Mouse (Mus musculus): ENCODE results near the gene Dnaaf5. TPM values are rescaled to one million over a fixed set of nuclear protein-coding genes. Genes with fewer than 3 reads are reported as not detected.

Dnaaf5 gene
- polyA plus RNA-seq, 1 experiment = 22.6 TPM

DNA sequence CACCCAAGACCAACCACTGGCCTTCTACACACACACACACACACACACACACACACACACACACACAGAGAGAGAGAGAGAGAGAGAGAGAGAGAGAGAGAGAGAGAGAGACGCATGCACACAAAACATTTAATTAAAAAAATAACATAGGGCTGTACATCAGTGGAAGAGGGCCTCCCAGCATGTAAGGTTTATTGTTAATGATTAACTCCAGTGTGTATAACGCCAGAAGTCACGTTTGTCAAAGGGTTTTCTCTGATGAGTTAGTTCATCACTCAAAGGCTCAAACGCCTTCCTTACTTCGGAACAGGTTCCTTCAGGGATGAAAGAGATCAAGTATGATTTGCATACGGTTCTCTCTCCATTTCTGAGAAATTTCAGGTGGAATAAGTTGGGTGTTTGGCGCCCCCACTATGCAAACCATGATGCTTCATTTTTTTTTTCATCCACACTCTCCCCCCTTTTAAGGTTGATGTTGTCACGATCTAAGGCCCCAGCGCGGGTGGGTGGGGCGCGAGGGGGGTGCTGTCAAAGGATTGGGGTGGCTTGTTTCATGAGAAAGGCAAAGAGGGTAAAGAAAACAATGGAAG, 21.5 kb upstream of the Dnaaf5 start:
- Histone ChIP-seq H3K27me3 (ENCODE audit: control insufficient read depth, insufficient read depth, low read length, poor library complexity, severe bottlenecking) (no peaks in the 10 kb centered on the region), H3K9me3 (replicated peaks; ENCODE audit: control insufficient read depth, insufficient read depth, low read length, poor library complexity, severe bottlenecking) (no peaks in the 10 kb centered on the region), H3K4me1 (ENCODE audit: control insufficient read depth, insufficient read depth, low read length) (no peaks in the 10 kb centered on the region), H3K4me3 (ENCODE audit: low read depth, low read length) (no peak overlapping the region), H3K9ac (ENCODE audit: low read depth, poor library complexity, severe bottlenecking) (no peak overlapping the region), H3K36me3 (ENCODE audit: control insufficient read depth, insufficient read depth, low read length, poor library complexity, severe bottlenecking) (no peaks in the 10 kb centered on the region), H3K27ac (ENCODE audit: insufficient read depth, low read length) (no peak overlapping the region)
- TF ChIP-seq POLR2A (IDR thresholded peaks at IDR 0.05; ENCODE audit: insufficient read depth, low read length) (no peak), EP300 (IDR thresholded peaks at IDR 0.05; ENCODE audit: insufficient read depth, low read depth, low read length) (no peak), CTCF (IDR thresholded peaks at IDR 0.05; ENCODE audit: low read depth, low read length) (no peak)

DNA sequence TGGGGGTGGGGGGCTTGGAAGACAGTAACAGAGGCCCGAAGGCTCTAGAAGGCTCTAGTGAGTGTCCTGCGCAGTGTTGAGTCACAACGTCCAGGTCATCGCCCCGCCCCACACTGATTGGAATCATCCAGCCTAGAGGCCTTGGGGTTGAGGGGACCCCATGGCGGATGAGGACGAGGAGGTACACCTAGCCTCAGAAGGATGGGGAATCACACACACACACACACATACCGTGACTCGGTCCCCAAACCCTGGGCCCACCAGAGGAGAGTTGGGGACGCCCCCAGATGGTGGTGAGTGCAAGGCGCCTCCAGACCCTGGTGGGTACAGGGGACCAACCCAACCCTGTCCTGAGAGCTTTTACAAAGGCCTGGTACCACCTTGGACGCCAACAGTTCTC, 20.9 kb upstream of the Dnaaf5 start:
- peak overlapping the region; percentile 75 for H3K4me3 ChIP-seq (ENCODE audit: low read depth, low read length)
- no peaks in the 10 kb centered on the region for H3K9me3 ChIP-seq (replicated peaks; ENCODE audit: control insufficient read depth, insufficient read depth, low read length, poor library complexity, severe bottlenecking)
- no peaks in the 10 kb centered on the region for H3K36me3 ChIP-seq (ENCODE audit: control insufficient read depth, insufficient read depth, low read length, poor library complexity, severe bottlenecking)
- H3K27ac ChIP-seq (ENCODE audit: insufficient read depth, low read length) = no peak overlapping the region
- H3K9ac ChIP-seq (ENCODE audit: low read depth, poor library complexity, severe bottlenecking) = peak overlapping the region; percentile 35
- no peaks in the 10 kb centered on the region for H3K27me3 ChIP-seq (ENCODE audit: control insufficient read depth, insufficient read depth, low read length, poor library complexity, severe bottlenecking)
- no peaks in the 10 kb centered on the region for H3K4me1 ChIP-seq (ENCODE audit: control insufficient read depth, insufficient read depth, low read length)
- TF ChIP-seq CTCF (IDR thresholded peaks at IDR 0.05; ENCODE audit: low read depth, low read length) (no peak), EP300 (IDR thresholded peaks at IDR 0.05; ENCODE audit: insufficient read depth, low read depth, low read length) (no peak), POLR2A (IDR thresholded peaks at IDR 0.05; ENCODE audit: insufficient read depth, low read length) (no peak)

DNA sequence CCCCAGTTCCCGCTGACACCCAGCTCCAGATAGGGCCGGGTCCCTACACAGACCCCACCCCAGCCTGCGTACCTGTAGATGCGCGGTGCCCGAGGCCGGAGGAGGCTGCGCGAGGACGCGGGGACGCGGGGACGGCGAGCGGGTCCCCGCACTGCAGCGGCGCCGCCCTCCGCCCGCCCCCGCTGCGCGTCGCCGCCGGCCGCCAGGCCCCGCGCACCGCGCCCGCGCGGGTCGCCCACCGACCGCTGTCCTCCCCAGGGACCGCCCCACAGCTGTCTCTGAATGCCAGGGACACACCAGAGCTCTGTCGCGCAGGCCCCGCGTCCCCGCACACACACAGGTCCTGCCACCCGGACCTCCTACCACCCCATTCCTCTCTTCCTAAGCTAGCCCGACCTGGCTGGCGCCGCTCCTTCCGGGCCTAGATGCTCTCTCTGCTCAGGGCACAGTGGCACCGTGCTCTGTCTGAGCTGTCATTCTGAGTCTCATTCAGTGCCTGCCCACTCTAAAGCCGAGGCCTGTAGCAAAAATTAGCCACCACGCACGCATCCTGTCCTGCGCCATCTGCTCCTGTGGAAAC, 20.4 kb upstream of the Dnaaf5 start:
- no peaks in the 10 kb centered on the region for H3K9me3 ChIP-seq (replicated peaks; ENCODE audit: control insufficient read depth, insufficient read depth, low read length, poor library complexity, severe bottlenecking)
- H3K36me3 ChIP-seq (ENCODE audit: control insufficient read depth, insufficient read depth, low read length, poor library complexity, severe bottlenecking) = no peaks in the 10 kb centered on the region
- peak overlapping the region; percentile 35 for H3K9ac ChIP-seq (ENCODE audit: low read depth, poor library complexity, severe bottlenecking)
- no peak overlapping the region for H3K27ac ChIP-seq (ENCODE audit: insufficient read depth, low read length)
- no peaks in the 10 kb centered on the region for H3K27me3 ChIP-seq (ENCODE audit: control insufficient read depth, insufficient read depth, low read length, poor library complexity, severe bottlenecking)
- H3K4me3 ChIP-seq (ENCODE audit: low read depth, low read length) = peak overlapping the region; percentile 49
- H3K4me1 ChIP-seq (ENCODE audit: control insufficient read depth, insufficient read depth, low read length) = no peaks in the 10 kb centered on the region
- TF ChIP-seq CTCF (IDR thresholded peaks at IDR 0.05; ENCODE audit: low read depth, low read length) = no peak
- TF ChIP-seq EP300 (IDR thresholded peaks at IDR 0.05; ENCODE audit: insufficient read depth, low read depth, low read length) = no peak
- TF ChIP-seq POLR2A (IDR thresholded peaks at IDR 0.05; ENCODE audit: insufficient read depth, low read length) = no peak

DNA sequence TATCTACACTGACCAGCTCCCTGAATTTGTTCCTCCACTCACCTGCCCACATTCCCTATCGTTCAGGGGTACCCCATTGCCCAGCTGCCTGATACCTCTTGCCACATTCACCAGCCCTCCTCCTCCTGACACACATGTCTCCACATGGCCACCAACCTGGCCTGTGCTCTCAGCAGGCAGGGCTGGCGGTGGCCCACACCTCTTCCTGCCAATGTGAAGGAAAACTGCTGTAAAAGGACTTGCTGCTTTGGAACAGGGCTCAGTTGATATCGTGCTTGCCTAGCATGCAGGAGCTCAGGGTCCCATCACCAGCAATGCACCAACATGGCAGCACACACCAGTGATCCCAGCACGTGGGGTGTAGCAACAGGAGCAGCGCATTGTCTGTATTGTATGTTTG, 19.7 kb upstream of the Dnaaf5 start:
- no peaks in the 10 kb centered on the region for H3K9me3 ChIP-seq (replicated peaks; ENCODE audit: control insufficient read depth, insufficient read depth, low read length, poor library complexity, severe bottlenecking)
- H3K36me3 ChIP-seq (ENCODE audit: control insufficient read depth, insufficient read depth, low read length, poor library complexity, severe bottlenecking) = no peaks in the 10 kb centered on the region
- H3K4me1 ChIP-seq (ENCODE audit: control insufficient read depth, insufficient read depth, low read length) = no peaks in the 10 kb centered on the region
- H3K27me3 ChIP-seq (ENCODE audit: control insufficient read depth, insufficient read depth, low read length, poor library complexity, severe bottlenecking) = no peaks in the 10 kb centered on the region
- TF ChIP-seq POLR2A (IDR thresholded peaks at IDR 0.05; ENCODE audit: insufficient read depth, low read length) (no peak), CTCF (IDR thresholded peaks at IDR 0.05; ENCODE audit: low read depth, low read length) (no peak), EP300 (IDR thresholded peaks at IDR 0.05; ENCODE audit: insufficient read depth, low read depth, low read length) (no peak)
- no peak overlapping the region for H3K9ac ChIP-seq (ENCODE audit: low read depth, poor library complexity, severe bottlenecking)
- H3K27ac ChIP-seq (ENCODE audit: insufficient read depth, low read length) = no peak overlapping the region
- H3K4me3 ChIP-seq (ENCODE audit: low read depth, low read length) = no peak overlapping the region

DNA sequence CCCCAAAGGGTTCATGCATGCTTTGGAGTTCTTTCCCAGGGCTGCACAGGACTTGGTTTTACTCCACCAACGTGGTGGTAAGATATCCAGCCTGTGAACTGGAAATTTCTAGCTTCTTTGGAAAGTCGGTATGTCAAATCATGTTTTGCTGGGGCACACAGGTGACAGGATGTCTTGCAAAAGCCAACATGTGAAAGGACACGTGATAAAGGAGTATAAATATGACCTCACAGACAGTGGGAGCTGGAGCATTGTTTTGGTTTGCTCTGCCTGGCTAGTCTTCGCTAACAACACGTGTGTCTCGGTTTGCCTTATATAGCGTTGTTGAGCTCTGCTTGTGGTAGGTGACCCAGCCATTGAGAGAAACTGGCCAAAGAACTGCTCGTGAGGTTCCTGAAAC, 15.5 kb upstream of the Dnaaf5 start:
- no peaks in the 10 kb centered on the region for H3K9me3 ChIP-seq (replicated peaks; ENCODE audit: control insufficient read depth, insufficient read depth, low read length, poor library complexity, severe bottlenecking)
- H3K9ac ChIP-seq (ENCODE audit: low read depth, poor library complexity, severe bottlenecking) = no peak overlapping the region
- no peak for TF ChIP-seq EP300 (IDR thresholded peaks at IDR 0.05; ENCODE audit: insufficient read depth, low read depth, low read length)
- no peak for TF ChIP-seq CTCF (IDR thresholded peaks at IDR 0.05; ENCODE audit: low read depth, low read length)
- no peak for TF ChIP-seq POLR2A (IDR thresholded peaks at IDR 0.05; ENCODE audit: insufficient read depth, low read length)

DNA sequence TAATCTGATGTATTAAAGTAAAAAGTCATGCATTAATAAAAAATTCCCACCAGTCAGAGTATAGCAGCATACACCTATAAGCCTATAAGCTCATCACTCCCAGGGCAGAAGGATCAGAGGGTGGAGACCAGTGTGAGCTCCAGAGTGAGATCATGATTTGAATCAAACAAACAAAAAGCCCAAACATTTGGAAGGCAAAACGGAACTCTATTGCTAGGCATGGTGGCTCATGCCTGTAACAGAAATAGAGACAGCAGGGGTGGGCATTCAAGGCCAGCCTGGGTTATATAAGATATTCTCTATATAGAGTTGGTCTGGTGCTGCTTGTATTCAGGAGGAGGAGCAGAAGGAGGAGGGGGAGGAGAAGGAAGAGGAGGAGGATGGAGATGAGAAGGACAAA, 13.7 kb upstream of the Dnaaf5 start:
- Histone ChIP-seq H3K27me3 (ENCODE audit: control insufficient read depth, insufficient read depth, low read length, poor library complexity, severe bottlenecking) (no peaks in the 10 kb centered on the region), H3K9me3 (replicated peaks; ENCODE audit: control insufficient read depth, insufficient read depth, low read length, poor library complexity, severe bottlenecking) (no peaks in the 10 kb centered on the region), H3K4me3 (ENCODE audit: low read depth, low read length) (no peak overlapping the region), H3K4me1 (ENCODE audit: control insufficient read depth, insufficient read depth, low read length) (no peaks in the 10 kb centered on the region), H3K9ac (ENCODE audit: low read depth, poor library complexity, severe bottlenecking) (no peak overlapping the region), H3K27ac (ENCODE audit: insufficient read depth, low read length) (no peak overlapping the region), H3K36me3 (ENCODE audit: control insufficient read depth, insufficient read depth, low read length, poor library complexity, severe bottlenecking) (no peaks in the 10 kb centered on the region)
- TF ChIP-seq EP300 (IDR thresholded peaks at IDR 0.05; ENCODE audit: insufficient read depth, low read depth, low read length) = no peak
- no peak for TF ChIP-seq POLR2A (IDR thresholded peaks at IDR 0.05; ENCODE audit: insufficient read depth, low read length)
- no peak for TF ChIP-seq CTCF (IDR thresholded peaks at IDR 0.05; ENCODE audit: low read depth, low read length)

More for the DNA sequence above, 15.5 kb upstream of the Dnaaf5 start:
- H3K4me3 ChIP-seq (ENCODE audit: low read depth, low read length) = no peak overlapping the region
- H3K27me3 ChIP-seq (ENCODE audit: control insufficient read depth, insufficient read depth, low read length, poor library complexity, severe bottlenecking) = no peaks in the 10 kb centered on the region
- no peaks in the 10 kb centered on the region for H3K36me3 ChIP-seq (ENCODE audit: control insufficient read depth, insufficient read depth, low read length, poor library complexity, severe bottlenecking)
- H3K27ac ChIP-seq (ENCODE audit: insufficient read depth, low read length) = no peak overlapping the region
- H3K4me1 ChIP-seq (ENCODE audit: control insufficient read depth, insufficient read depth, low read length) = no peaks in the 10 kb centered on the region

All from ES-Bruce4 (cell line).